Mouse (Mus musculus) hindbrain, embryonic 13.5 days (tissue): ENCODE measurements around the gene Ice1. TPM values are rescaled to one million over a fixed set of nuclear protein-coding genes. Genes with fewer than 3 reads are reported as not detected.

ENCODE experiments used
- ATAC-seq: fragments of 200-750 bp; cut with Nextera tagmentation; 2 replicates; pipeline ENCODE4 v1.8.0; 2017; ENCODE audit warnings: moderate TSS enrichment; ENCODE audit not compliant: low FRiP score
- H3K27ac ChIP-seq: fragments of 300-500 bp; sonication (generic); 2 replicates; pipeline ENCODE4 v1.5.1; 2015; ENCODE audit warnings: inconsistent platforms, mild to moderate bottlenecking, moderate library complexity
- H3K27me3 ChIP-seq: fragments of 300-500 bp; sonication (generic); 2 replicates; pipeline ENCODE4 v1.6.1; 2015; ENCODE audit warnings: mild to moderate bottlenecking, inconsistent platforms
- H3K36me3 ChIP-seq: fragments of 300-500 bp; sonication (generic); 2 replicates; pipeline ENCODE4 v1.6.1; 2015; ENCODE audit warnings: mild to moderate bottlenecking, inconsistent platforms
- H3K4me1 ChIP-seq: fragments of 300-500 bp; sonication (generic); replicated peaks from 2 replicates; pipeline ENCODE4 v1.6.1; 2015; ENCODE audit warnings: inconsistent platforms
- H3K4me2 ChIP-seq: fragments of 300-500 bp; sonication (generic); 2 replicates; pipeline ENCODE4 v1.6.1; 2015; ENCODE audit warnings: inconsistent platforms, mild to moderate bottlenecking, moderate library complexity
- H3K4me3 ChIP-seq: fragments of 300-500 bp; sonication (generic); 2 replicates; pipeline ENCODE4 v1.5.1; 2015; ENCODE audit warnings: mild to moderate bottlenecking, inconsistent platforms
- H3K9ac ChIP-seq: fragments of 300-500 bp; sonication (generic); 2 replicates; pipeline ENCODE4 v1.6.1; 2015; ENCODE audit warnings: mild to moderate bottlenecking, inconsistent platforms
- H3K9me3 ChIP-seq: fragments of 300-500 bp; sonication (generic); 2 replicates; pipeline ENCODE4 v1.6.1; 2016; ENCODE audit warnings: inconsistent platforms
- WGBS: fragments of 180-500 bp; shearing (Covaris S2); methylation state at CpG from one replicate; pipeline ENCODE4 v1.1.7; 2015; 5-methylcytosine and 5-hydroxymethylcytosine counted together
- polyA plus RNA-seq: library from polyadenylated mRNA; unstranded; fragments of >200 nt; fragmentation: Nextera tagmentation; extraction: Ambion mirVana; gene quantifications from 2 replicates; pipeline ENCODE4 v1.2.1, GENCODE M21; 2015

Gene Ice1
- polyA plus RNA-seq, 1 experiment from 2014 or later = 28.5 TPM

- H3K27me3 ChIP-seq = no peaks in the 10 kb centered on the region
- no peak for ATAC-seq
- H3K36me3 ChIP-seq = peaks cover 90% of the 10 kb centered on the region
- H3K4me1 ChIP-seq = no peaks in the 10 kb centered on the region; the same call in 1 of the 2 replicates
- no peak overlapping the region for H3K4me3 ChIP-seq
- no peaks in the 10 kb centered on the region for H3K9me3 ChIP-seq
- H3K27ac ChIP-seq = no peak overlapping the region
- no peak overlapping the region for H3K4me2 ChIP-seq
- 71% methylated on average over 12 of the region's 12 CpGs for WGBS
- no peak overlapping the region for H3K9ac ChIP-seq
Measured at GRCm38 (mm10) chr13:70599964-70600619, 37.3 kb downstream of the Ice1 start.

DNA sequence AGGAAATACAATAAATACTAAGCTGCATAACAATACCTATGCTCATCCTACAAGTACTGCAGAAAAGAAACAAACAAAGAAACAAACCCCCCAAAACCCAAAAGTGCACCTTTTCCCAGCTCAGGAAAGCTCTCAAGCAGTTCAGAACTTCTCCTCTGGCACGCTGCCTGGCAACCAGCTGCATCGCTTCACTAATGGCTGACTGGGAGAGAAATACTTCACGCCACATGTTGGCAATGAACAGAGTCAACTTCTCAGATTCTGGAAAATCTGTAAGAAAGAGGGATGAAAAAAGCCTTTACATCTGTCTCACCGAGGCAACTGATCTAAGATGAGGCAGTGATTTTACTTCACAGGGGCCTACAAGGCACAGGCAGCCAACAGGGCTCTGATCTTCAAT is 38.5 kb downstream of the Ice1 start:
- 91% methylated on average over 4 of the region's 4 CpGs for WGBS
- H3K9ac ChIP-seq = no peak overlapping the region
- H3K36me3 ChIP-seq = peaks cover 90% of the 10 kb centered on the region
- H3K9me3 ChIP-seq = no peaks in the 10 kb centered on the region
- H3K4me1 ChIP-seq = no peaks in the 10 kb centered on the region; the same call in 1 of the 2 replicates
- no peak overlapping the region for H3K4me3 ChIP-seq
- H3K27me3 ChIP-seq = no peaks in the 10 kb centered on the region
- no peak overlapping the region for H3K4me2 ChIP-seq
- no peak for ATAC-seq
- H3K27ac ChIP-seq = no peak overlapping the region

DNA sequence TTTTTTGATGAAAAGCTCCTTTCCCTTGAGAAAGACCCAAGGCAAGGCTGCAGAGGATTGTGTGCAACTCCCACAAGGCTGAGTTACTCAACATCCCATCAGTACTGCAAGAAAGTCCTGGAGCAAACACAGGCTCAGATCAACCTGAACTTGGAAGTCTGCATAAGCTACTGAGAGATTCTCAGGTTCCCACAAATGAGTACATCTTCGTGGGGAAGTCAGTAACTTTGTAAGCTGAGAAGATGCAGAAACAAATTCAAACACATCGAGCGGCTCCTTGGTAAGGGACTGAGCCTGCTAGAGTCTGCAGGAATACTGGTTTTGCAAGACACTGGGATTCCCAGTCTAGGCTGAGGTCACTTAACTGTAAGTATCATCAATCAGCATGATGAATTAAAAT is 40.5 kb downstream of the Ice1 start:
- Histone ChIP-seq H3K27ac (no peak overlapping the region), H3K27me3 (no peaks in the 10 kb centered on the region), H3K4me2 (no peak overlapping the region), H3K4me1 (no peaks in the 10 kb centered on the region; the same call in 1 of the 2 replicates), H3K4me3 (no peak overlapping the region), H3K36me3 (peaks cover 90% of the 10 kb centered on the region), H3K9ac (no peak overlapping the region), H3K9me3 (no peaks in the 10 kb centered on the region)
- ATAC-seq = no peak
- 96% methylated on average over 3 of the region's 3 CpGs for WGBS

DNA sequence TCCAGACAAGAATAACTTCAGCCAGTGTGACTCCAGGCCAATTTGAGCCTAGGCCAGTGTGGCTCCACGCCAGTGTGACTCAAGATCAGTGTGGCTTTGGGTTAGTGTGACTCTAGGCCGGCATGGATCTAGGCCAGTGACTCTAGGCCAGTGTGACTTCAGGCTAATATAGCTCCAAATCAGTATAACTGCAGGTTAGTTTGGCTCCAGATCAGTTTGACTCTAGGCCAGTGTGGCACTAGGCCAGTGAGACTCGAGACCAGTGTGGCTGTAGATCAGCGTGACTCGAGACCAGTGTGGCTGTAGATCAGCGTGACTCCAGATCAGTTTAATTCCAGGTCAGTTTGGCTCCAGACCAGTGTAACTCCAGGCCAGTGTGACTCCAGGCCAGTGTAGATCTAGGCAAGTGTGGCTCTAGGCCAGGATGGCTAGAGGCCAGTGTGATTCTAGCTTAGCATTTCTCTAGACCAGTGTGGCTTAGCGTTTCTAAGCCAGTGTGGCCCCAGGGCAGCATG is 47.1 kb downstream of the Ice1 start:
- no peaks in the 10 kb centered on the region for H3K27me3 ChIP-seq
- ATAC-seq = no peak
- H3K4me2 ChIP-seq = no peak overlapping the region
- 92% methylated on average over 7 of the region's 7 CpGs for WGBS
- no peak overlapping the region for H3K27ac ChIP-seq
- H3K4me1 ChIP-seq = no peaks in the 10 kb centered on the region
- no peak overlapping the region for H3K4me3 ChIP-seq
- no peaks in the 10 kb centered on the region for H3K9me3 ChIP-seq
- H3K36me3 ChIP-seq = peaks cover 72% of the 10 kb centered on the region
- no peak overlapping the region for H3K9ac ChIP-seq

GRCm38 (mm10) chr13:70586969-70587368 is 50.5 kb downstream of the Ice1 start:
- H3K36me3 ChIP-seq = peaks cover 38% of the 10 kb centered on the region
- no peak overlapping the region for H3K9ac ChIP-seq
- H3K27me3 ChIP-seq = no peaks in the 10 kb centered on the region
- no peak overlapping the region for H3K4me2 ChIP-seq
- no peak overlapping the region for H3K4me3 ChIP-seq
- H3K27ac ChIP-seq = no peak overlapping the region
- 76% methylated on average over 2 of the region's 2 CpGs for WGBS
- H3K4me1 ChIP-seq = peaks cover 8% of the 10 kb centered on the region; the same call in 1 of the 2 replicates
- H3K9me3 ChIP-seq = no peaks in the 10 kb centered on the region
- ATAC-seq = peak; percentile 69

DNA sequence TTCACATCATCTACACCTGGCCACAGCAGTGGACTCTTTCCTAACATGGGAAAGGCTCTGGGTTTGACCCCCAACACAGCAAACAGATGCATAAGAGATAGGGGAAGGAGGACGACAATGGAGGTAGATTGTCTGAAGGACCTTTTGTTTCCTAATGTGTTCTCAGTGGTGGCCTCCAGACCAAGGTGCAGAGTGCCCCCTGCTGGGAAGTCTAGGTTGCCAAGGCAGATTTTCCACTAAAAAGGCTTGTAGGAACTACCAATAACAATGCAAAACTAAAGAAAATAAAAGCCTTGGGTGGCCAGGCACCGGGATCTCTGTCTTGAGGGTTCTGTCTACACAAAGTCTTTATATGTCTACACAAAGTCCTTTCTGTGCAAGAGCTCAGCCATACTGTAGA is 54.9 kb downstream of the Ice1 start:
- ATAC-seq = no peak
- Histone ChIP-seq H3K27me3 (no peaks in the 10 kb centered on the region), H3K27ac (no peak overlapping the region), H3K4me2 (no peak overlapping the region), H3K4me1 (peaks cover 14% of the 10 kb centered on the region; the same call in 1 of the 2 replicates), H3K36me3 (peaks cover 7% of the 10 kb centered on the region), H3K9me3 (no peaks in the 10 kb centered on the region), H3K9ac (no peak overlapping the region), H3K4me3 (no peak overlapping the region)
- 21% methylated on average over 2 of the region's 2 CpGs for WGBS

- Histone ChIP-seq H3K4me2 (no peak overlapping the region), H3K27ac (no peak overlapping the region; the same call in 1 of the 2 replicates), H3K36me3 (peaks cover 7% of the 10 kb centered on the region)
Measured at GRCm38 (mm10) chr13:70581509-70581908, 55.9 kb downstream of the Ice1 start.

GRCm38 (mm10) chr13:70574216-70574615 is 63.2 kb downstream of the Ice1 start:
- no peak overlapping the region for H3K4me3 ChIP-seq
- no peak overlapping the region for H3K9ac ChIP-seq
- no peak for ATAC-seq
- H3K9me3 ChIP-seq = no peaks in the 10 kb centered on the region
- no peak overlapping the region for H3K4me2 ChIP-seq
- no peaks in the 10 kb centered on the region for H3K36me3 ChIP-seq
- no peaks in the 10 kb centered on the region for H3K27me3 ChIP-seq
- WGBS = 95% methylated on average over 1 of the region's 1 CpGs
- H3K4me1 ChIP-seq = peaks cover 11% of the 10 kb centered on the region
- no peak overlapping the region for H3K27ac ChIP-seq

More at GRCm38 (mm10) chr13:70581509-70581908, 55.9 kb downstream of the Ice1 start:
- 89% methylated on average over 4 of the region's 4 CpGs for WGBS
- Histone ChIP-seq H3K9ac (no peak overlapping the region), H3K4me1 (peaks cover 14% of the 10 kb centered on the region; the same call in 1 of the 2 replicates), H3K9me3 (no peaks in the 10 kb centered on the region), H3K4me3 (no peak overlapping the region), H3K27me3 (no peaks in the 10 kb centered on the region)
- ATAC-seq = no peak

DNA sequence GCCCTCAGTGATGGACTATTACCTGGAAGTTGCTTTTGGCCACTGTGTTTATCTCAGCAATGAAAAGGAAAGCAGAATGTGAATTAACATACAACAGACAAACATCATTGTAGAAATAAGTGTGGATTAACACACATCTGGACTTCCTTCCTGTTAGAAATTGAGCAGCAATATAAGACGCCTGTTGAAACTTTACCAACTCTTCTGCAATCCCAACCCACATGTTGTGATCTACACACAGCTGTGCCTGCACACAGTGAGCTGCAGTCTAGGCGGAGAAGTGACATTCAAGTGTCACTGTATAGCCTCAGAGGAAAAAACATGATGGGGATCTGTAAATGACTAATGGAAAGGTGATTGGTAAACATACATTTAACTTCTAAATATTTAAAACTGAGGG is 69.5 kb downstream of the Ice1 start:
- no peaks in the 10 kb centered on the region for H3K9me3 ChIP-seq
- no peak overlapping the region for H3K4me2 ChIP-seq
- H3K27me3 ChIP-seq = no peaks in the 10 kb centered on the region
- H3K4me1 ChIP-seq = 0 out of 2 replicates have a peak, but pooled peaks cover 3% of the 10 kb centered on the region
- H3K36me3 ChIP-seq = no peaks in the 10 kb centered on the region
- WGBS = 88% methylated on average over 2 of the region's 2 CpGs
- no peak overlapping the region for H3K27ac ChIP-seq
- H3K9ac ChIP-seq = no peak overlapping the region
- no peak overlapping the region for H3K4me3 ChIP-seq
- no peak for ATAC-seq

- no peaks in the 10 kb centered on the region for H3K27me3 ChIP-seq
- no peak overlapping the region for H3K4me2 ChIP-seq
- no peak overlapping the region for H3K9ac ChIP-seq
- H3K9me3 ChIP-seq = no peaks in the 10 kb centered on the region
- no peak overlapping the region for H3K27ac ChIP-seq
- H3K4me1 ChIP-seq = no peaks in the 10 kb centered on the region
- no peak for ATAC-seq
- no peak overlapping the region for H3K4me3 ChIP-seq
- WGBS = 78% methylated on average over 5 of the region's 5 CpGs
- no peaks in the 10 kb centered on the region for H3K36me3 ChIP-seq
Measured at GRCm38 (mm10) chr13:70553456-70553855, 84.0 kb downstream of the Ice1 start.

GRCm38 (mm10) chr13:70547457-70547856 is 90.0 kb downstream of the Ice1 start:
- H3K9ac ChIP-seq = no peak overlapping the region
- no peaks in the 10 kb centered on the region for H3K36me3 ChIP-seq
- no peaks in the 10 kb centered on the region for H3K27me3 ChIP-seq
- no peak overlapping the region for H3K4me2 ChIP-seq
- 0 out of 2 replicates have a peak overlapping the region, but pooled peaks have one; percentile 1 for H3K27ac ChIP-seq
- ATAC-seq = peak; percentile 63
- 31% methylated on average over 3 of the region's 3 CpGs for whole genome bisulfite sequencing
- no peaks in the 10 kb centered on the region for H3K9me3 ChIP-seq
- H3K4me1 ChIP-seq = peaks cover 10% of the 10 kb centered on the region
- H3K4me3 ChIP-seq = no peak overlapping the region

GRCm38 (mm10) chr13:70545261-70545660 is 92.2 kb downstream of the Ice1 start:
- Histone ChIP-seq H3K27ac (no peak overlapping the region), H3K27me3 (no peaks in the 10 kb centered on the region), H3K4me3 (no peak overlapping the region), H3K4me1 (peaks cover 10% of the 10 kb centered on the region), H3K9ac (no peak overlapping the region), H3K36me3 (no peaks in the 10 kb centered on the region), H3K9me3 (no peaks in the 10 kb centered on the region), H3K4me2 (no peak overlapping the region)
- WGBS = 3% methylated on average over 1 of the region's 1 CpGs
- no peak for ATAC-seq

- WGBS = 92% methylated on average over 1 of the region's 1 CpGs
- Histone ChIP-seq H3K27ac (no peak overlapping the region), H3K9ac (no peak overlapping the region), H3K36me3 (no peaks in the 10 kb centered on the region), H3K27me3 (no peaks in the 10 kb centered on the region), H3K4me2 (no peak overlapping the region), H3K4me3 (no peak overlapping the region), H3K9me3 (no peaks in the 10 kb centered on the region), H3K4me1 (no peaks in the 10 kb centered on the region)
- no peak for ATAC-seq
Measured at GRCm38 (mm10) chr13:70539842-70540241, 97.6 kb downstream of the Ice1 start.
